Mouse (Mus musculus): ENCODE results near the gene Rps11.

DNA sequence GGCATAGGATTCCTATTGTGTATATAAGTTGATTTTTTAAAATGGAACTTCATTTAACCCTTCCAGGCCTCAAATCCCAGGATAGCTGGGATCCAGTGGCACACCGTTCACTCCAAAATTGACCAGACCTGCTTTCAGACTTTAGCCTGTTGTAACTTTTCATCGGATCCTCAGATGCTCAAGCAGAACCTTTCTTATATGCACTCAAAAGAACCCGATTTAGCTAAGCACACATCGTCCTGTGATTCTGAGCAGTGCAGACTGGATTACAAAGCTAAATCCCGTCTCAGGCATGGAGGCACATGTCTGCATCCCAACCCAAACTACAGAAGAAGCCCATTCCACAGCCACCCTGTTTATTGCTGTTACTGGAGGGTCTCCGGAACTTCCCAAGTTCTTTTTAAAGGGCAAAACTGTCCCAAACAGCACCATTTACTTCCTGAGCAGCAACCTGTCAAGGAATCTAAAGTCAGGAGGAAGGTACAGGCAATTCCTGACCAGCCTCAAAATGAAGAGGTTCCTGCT is 3.5 kb upstream of the Rps11 start:
- TF ChIP-seq CTCF (IDR thresholded peaks at IDR 0.05; ENCODE audit: control insufficient read depth, insufficient read depth, insufficient read length) (no peak), MAX (IDR thresholded peaks at IDR 0.05) (peak; percentile 41)

Measured in C2C12 (cell line).